8 mouse cellular contexts compared by ENCODE assay signal in genomic region chr12:111712476-111712875, GRCm38 (mm10). TPM values are rescaled to one million over a fixed set of nuclear protein-coding genes. Genes with fewer than 3 reads are reported as not detected.
DNase-seq lines count a peak whose midpoint lies in the region; ATAC-seq and TF ChIP-seq lines count a peak whose summit lies in the region.

No protein-coding gene starts in this region.

- peak overlapping the region; percentile 87 for H3K4me3 ChIP-seq in kidney, adult 2 months (ENCODE audit: insufficient read depth, low read depth, low read length)
- peak overlapping the region; percentile 97 for H3K4me3 ChIP-seq in forebrain, embryonic 12.5 days (replicated peaks)
- peak overlapping the region; percentile 100 for H3K4me3 ChIP-seq in limb, embryonic 13.5 days
- H3K4me3 ChIP-seq in neural tube, embryonic 14.5 days (ENCODE audit: low read depth, low read length), result peak overlapping the region; percentile 90

- no peak for DNase-seq in kidney, adult 2 months
- no peak for DNase-seq in kidney, postnatal 14 days
- DNase-seq in R1 (ENCODE audit: low read depth, low spot score), result peak; percentile 76
- DNase-seq in MN1 (ENCODE audit: low spot score), result no peak

- H3K4me1 ChIP-seq in kidney, adult 2 months (ENCODE audit: control insufficient read depth, insufficient read depth, low read length), result peaks cover 11% of the 10 kb centered on the region; the same call in 1 of the 2 replicates
- peaks cover 27% of the 10 kb centered on the region for H3K4me1 ChIP-seq in forebrain, embryonic 12.5 days
- peaks cover 22% of the 10 kb centered on the region for H3K4me1 ChIP-seq in limb, embryonic 13.5 days
- peaks cover 12% of the 10 kb centered on the region; the same call in 1 of the 2 replicates for H3K4me1 ChIP-seq in neural tube, embryonic 14.5 days (ENCODE audit: control insufficient read depth, insufficient read depth, low read length)

- WGBS in kidney, adult 2 months, result under 1% methylated on average over 32 of the region's 33 CpGs
- under 1% methylated on average over 33 of the region's 33 CpGs for WGBS in forebrain, embryonic 12.5 days
- under 1% methylated on average over 33 of the region's 33 CpGs for WGBS in limb, embryonic 13.5 days
- WGBS in neural tube, embryonic 14.5 days, result under 1% methylated on average over 29 of the region's 33 CpGs

- no peak for ATAC-seq in forebrain, embryonic 12.5 days (ENCODE audit: low FRiP score)
- ATAC-seq in limb, embryonic 13.5 days (ENCODE audit: low FRiP score, low read depth), result peak; percentile 55
- ATAC-seq in neural tube, embryonic 14.5 days (ENCODE audit: low read depth), result peak; percentile 19
- no peak for ATAC-seq in frontal cortex, adult (ENCODE audit: low TSS enrichment)

- H3K4me2 ChIP-seq in forebrain, embryonic 12.5 days, result peak overlapping the region; percentile 93
- peak overlapping the region; percentile 85 for H3K4me2 ChIP-seq in limb, embryonic 13.5 days (replicated peaks)
- peak overlapping the region; percentile 97 for H3K4me2 ChIP-seq in neural tube, embryonic 14.5 days (ENCODE audit: low read depth, low read length)

- H3K27ac ChIP-seq in kidney, adult 2 months (ENCODE audit: insufficient read depth, low read depth, low read length), result peak overlapping the region; percentile 62; the same call in 1 of the 2 replicates
- H3K27ac ChIP-seq in forebrain, embryonic 12.5 days, result peak overlapping the region; percentile 83
- H3K27ac ChIP-seq in limb, embryonic 13.5 days, result peak overlapping the region; percentile 78
- H3K27ac ChIP-seq in neural tube, embryonic 14.5 days (ENCODE audit: low read depth, low read length), result peak overlapping the region; percentile 85

- H3K36me3 ChIP-seq in kidney, adult 2 months (ENCODE audit: control insufficient read depth, insufficient read depth, low read length), result peaks cover 2% of the 10 kb centered on the region; the same call in 1 of the 2 replicates
- peaks cover 49% of the 10 kb centered on the region for H3K36me3 ChIP-seq in forebrain, embryonic 12.5 days (replicated peaks)
- peaks cover 44% of the 10 kb centered on the region for H3K36me3 ChIP-seq in limb, embryonic 13.5 days
- peaks cover 23% of the 10 kb centered on the region for H3K36me3 ChIP-seq in neural tube, embryonic 14.5 days (ENCODE audit: control insufficient read depth, insufficient read depth, low read length)

- no peak for TF ChIP-seq POLR2A in kidney, adult 2 months (IDR thresholded peaks at IDR 0.05; ENCODE audit: low read depth, low read length)

- H3K9ac ChIP-seq in forebrain, embryonic 12.5 days, result peak overlapping the region; percentile 95
- peak overlapping the region; percentile 98 for H3K9ac ChIP-seq in limb, embryonic 13.5 days
- H3K9ac ChIP-seq in neural tube, embryonic 14.5 days (replicated peaks; ENCODE audit: low read depth, low read length), result peak overlapping the region; percentile 92

- H3K9me3 ChIP-seq in forebrain, embryonic 12.5 days, result no peaks in the 10 kb centered on the region
- no peaks in the 10 kb centered on the region for H3K9me3 ChIP-seq in limb, embryonic 13.5 days
- H3K9me3 ChIP-seq in neural tube, embryonic 14.5 days (ENCODE audit: control insufficient read depth, low read length), result no peaks in the 10 kb centered on the region

- H3K27me3 ChIP-seq in kidney, adult 2 months (replicated peaks; ENCODE audit: control insufficient read depth, insufficient read depth, low read length), result no peaks in the 10 kb centered on the region
- H3K27me3 ChIP-seq in forebrain, embryonic 12.5 days, result no peaks in the 10 kb centered on the region
- no peaks in the 10 kb centered on the region for H3K27me3 ChIP-seq in limb, embryonic 13.5 days
- H3K27me3 ChIP-seq in neural tube, embryonic 14.5 days (ENCODE audit: control insufficient read depth, insufficient read depth, low read length), result no peaks in the 10 kb centered on the region

- TF ChIP-seq CTCF in kidney, adult 2 months (conservative IDR thresholded peaks at IDR 0.05; ENCODE audit: insufficient read depth, insufficient read length, low read depth, low read length), result no peak

RNA-seq across cellular contexts. Expression of gene Bag5, which starts 0.6 kb away (rescaled TPM):
- polyA plus RNA-seq in kidney, adult 2 months (2012; rRNA removed), result 11.3 and 14.6 TPM in 2 replicates
- 59.0 and 62.7 TPM in 2 replicates for polyA plus RNA-seq in forebrain, embryonic 12.5 days (2016; fragmentation: Nextera tagmentation; extraction: Ambion mirVana)
- polyA plus RNA-seq in limb, embryonic 13.5 days (2015; fragmentation: Nextera tagmentation; extraction: Ambion mirVana), result 62.7 and 63.0 TPM in 2 replicates
- 68.1 and 71.8 TPM in 2 replicates for polyA plus RNA-seq in neural tube, embryonic 14.5 days (2014; fragmentation: Nextera tagmentation; extraction: Ambion mirVana)

RNA-seq across cellular contexts. Expression of gene Apopt1, which starts 0.6 kb away (rescaled TPM):
- polyA plus RNA-seq in kidney, adult 2 months (2012; rRNA removed), result 63.8 and 68.4 TPM in 2 replicates
- 55.0 and 56.0 TPM in 2 replicates for polyA plus RNA-seq in forebrain, embryonic 12.5 days (2016; fragmentation: Nextera tagmentation; extraction: Ambion mirVana)
- polyA plus RNA-seq in limb, embryonic 13.5 days (2015; fragmentation: Nextera tagmentation; extraction: Ambion mirVana), result 60.8 and 61.0 TPM in 2 replicates
- polyA plus RNA-seq in neural tube, embryonic 14.5 days (2014; fragmentation: Nextera tagmentation; extraction: Ambion mirVana), result 65.7 and 69.6 TPM in 2 replicates

RNA-seq across cellular contexts. Expression of gene Trmt61a, which starts 34.6 kb away (rescaled TPM):
- polyA plus RNA-seq in kidney, adult 2 months (2012; rRNA removed), result 12.4 and 16.9 TPM in 2 replicates
- 15.4 and 16.7 TPM in 2 replicates for polyA plus RNA-seq in forebrain, embryonic 12.5 days (2016; fragmentation: Nextera tagmentation; extraction: Ambion mirVana)
- 10.7 and 13.0 TPM in 2 replicates for polyA plus RNA-seq in limb, embryonic 13.5 days (2015; fragmentation: Nextera tagmentation; extraction: Ambion mirVana)
- polyA plus RNA-seq in neural tube, embryonic 14.5 days (2014; fragmentation: Nextera tagmentation; extraction: Ambion mirVana), result 4.3 and 5.0 TPM in 2 replicates

RNA-seq across cellular contexts. Expression of gene Ckb, which starts 40.3 kb away (rescaled TPM):
- polyA plus RNA-seq in kidney, adult 2 months (2012; rRNA removed), result 280 and 340 TPM in 2 replicates
- 2,395 and 2,485 TPM in 2 replicates for polyA plus RNA-seq in forebrain, embryonic 12.5 days (2016; fragmentation: Nextera tagmentation; extraction: Ambion mirVana)
- 128 and 135 TPM in 2 replicates for polyA plus RNA-seq in limb, embryonic 13.5 days (2015; fragmentation: Nextera tagmentation; extraction: Ambion mirVana)
- polyA plus RNA-seq in neural tube, embryonic 14.5 days (2014; fragmentation: Nextera tagmentation; extraction: Ambion mirVana), result 1,430 and 1,628 TPM in 2 replicates

RNA-seq across cellular contexts. Expression of gene Klc1, which starts 46.2 kb away (rescaled TPM):
- 40.3 and 44.3 TPM in 2 replicates for polyA plus RNA-seq in kidney, adult 2 months (2012; rRNA removed)
- 302 and 307 TPM in 2 replicates for polyA plus RNA-seq in forebrain, embryonic 12.5 days (2016; fragmentation: Nextera tagmentation; extraction: Ambion mirVana)
- 112 and 113 TPM in 2 replicates for polyA plus RNA-seq in limb, embryonic 13.5 days (2015; fragmentation: Nextera tagmentation; extraction: Ambion mirVana)
- polyA plus RNA-seq in neural tube, embryonic 14.5 days (2014; fragmentation: Nextera tagmentation; extraction: Ambion mirVana), result 598 and 669 TPM in 2 replicates

Comparison
In these comparisons a context has a peak if more than half of its experiments do, and no peak if none do; other contexts are left out.
1. ATAC-seq: peak in limb, embryonic 13.5 days (single experiment) and neural tube, embryonic 14.5 days (single experiment); none in forebrain, embryonic 12.5 days (single experiment) and frontal cortex, adult (single experiment).
2. Peak in every context shown above with its lines, with median percentiles within 50 percentile points of each other: H3K27ac ChIP-seq, H3K4me3 ChIP-seq, H3K4me2 ChIP-seq and H3K9ac ChIP-seq.